Mouse (Mus musculus) spleen, adult 2 months (tissue): ENCODE measurements around the gene Abca17. TPM values are rescaled to one million over a fixed set of nuclear protein-coding genes. Genes with fewer than 3 reads are reported as not detected.
A peak's percentile ranks its signal among the peaks of the same experiment; 100 is the strongest.

Experiments used
- DNase-seq, 2 experiments: peaks; one replicate each; pipeline versions ENCODE4 v3.0.0 to v3.0.0-alpha.2; 2012 to 2021; ENCODE audit warnings: low spot score in 2 of 2, low read depth in 1 of 2
- H3K27ac ChIP-seq: fragments of 200-500 bp; 2 replicates; pipeline ENCODE4 v1.5.1; 2012; ENCODE audit warnings: low read length, inconsistent platforms; ENCODE audit not compliant: insufficient read depth
- H3K27me3 ChIP-seq: fragments of 200-500 bp; 2 replicates; pipeline ENCODE4 v1.6.1; 2012; ENCODE audit warnings: mild to moderate bottlenecking, moderate library complexity, low read length, inconsistent platforms; ENCODE audit not compliant: control insufficient read depth, insufficient read depth
- H3K36me3 ChIP-seq: fragments of 200-500 bp; 2 replicates; pipeline ENCODE4 v1.6.1; 2012; ENCODE audit warnings: mild to moderate bottlenecking, low read length, inconsistent platforms; ENCODE audit not compliant: control insufficient read depth, insufficient read depth
- H3K4me1 ChIP-seq: fragments of 200-500 bp; 2 replicates; pipeline ENCODE4 v1.6.1; 2011; ENCODE audit warnings: inconsistent platforms; ENCODE audit not compliant: control insufficient read depth, insufficient read depth, insufficient read length
- H3K4me3 ChIP-seq: fragments of 200-500 bp; 2 replicates; pipeline ENCODE4 v1.5.1; 2011; ENCODE audit warnings: mild to moderate bottlenecking, inconsistent platforms; ENCODE audit not compliant: insufficient read depth, insufficient read length; ENCODE audit errors: extremely low read depth
- CTCF ChIP-seq: fragments of 200-500 bp; IDR thresholded peaks from 2 replicates; pipeline ENCODE4 v1.5.1; 2011; ENCODE audit warnings: mild to moderate bottlenecking, inconsistent platforms; ENCODE audit not compliant: insufficient read depth, insufficient read length, insufficient replicate concordance; ENCODE audit errors: extremely low read depth
- POLR2A ChIP-seq: fragments of 200-500 bp; IDR thresholded peaks from 2 replicates; pipeline ENCODE4 v1.6.1; 2011; ENCODE audit warnings: low read depth, low read length, inconsistent platforms
- WGBS: fragments of 180-500 bp; shearing (Covaris S2); methylation state at CpG from one replicate; pipeline ENCODE4 v1.1.7; 2018; 5-methylcytosine and 5-hydroxymethylcytosine counted together
- polyA plus RNA-seq: library from polyadenylated mRNA; depleted of rRNA; stranded (reverse); fragments of >200 nt; gene quantifications from 2 replicates; pipeline ENCODE4 v1.2.3, GENCODE M21; 2012

The Abca17 gene
- polyA plus RNA-seq, 1 experiment: 0.05 TPM

DNA sequence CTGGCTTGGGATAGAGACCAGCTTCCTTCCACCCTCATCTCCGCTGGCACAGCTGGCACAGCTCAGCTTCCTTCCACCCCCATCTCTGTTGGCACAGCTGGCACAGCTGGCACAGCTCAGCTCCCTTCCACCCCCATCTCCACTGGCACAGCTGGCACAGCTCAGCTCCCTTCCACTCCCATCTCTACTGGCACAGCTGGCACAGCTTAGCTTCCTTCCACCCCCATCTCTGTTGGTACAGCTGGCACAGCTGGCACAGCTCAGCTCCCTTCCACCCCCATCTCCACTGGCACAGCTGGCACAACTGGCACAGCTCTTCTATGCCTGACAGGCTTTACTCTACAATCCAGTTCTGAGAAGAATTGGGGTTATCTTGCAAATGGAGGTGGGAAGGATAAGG, 83.7 kb downstream of the Abca17 start:
- DNase-seq: no peak
- 43% methylated on average over 1 of the region's 1 CpGs for WGBS
- no peaks in the 10 kb centered on the region for H3K36me3 ChIP-seq
- no peaks in the 10 kb centered on the region for H3K27me3 ChIP-seq
- no peak overlapping the region for H3K27ac ChIP-seq
- no peaks in the 10 kb centered on the region for H3K4me1 ChIP-seq
- no peak overlapping the region for H3K4me3 ChIP-seq
- TF ChIP-seq CTCF (no peak), POLR2A (no peak)

DNA sequence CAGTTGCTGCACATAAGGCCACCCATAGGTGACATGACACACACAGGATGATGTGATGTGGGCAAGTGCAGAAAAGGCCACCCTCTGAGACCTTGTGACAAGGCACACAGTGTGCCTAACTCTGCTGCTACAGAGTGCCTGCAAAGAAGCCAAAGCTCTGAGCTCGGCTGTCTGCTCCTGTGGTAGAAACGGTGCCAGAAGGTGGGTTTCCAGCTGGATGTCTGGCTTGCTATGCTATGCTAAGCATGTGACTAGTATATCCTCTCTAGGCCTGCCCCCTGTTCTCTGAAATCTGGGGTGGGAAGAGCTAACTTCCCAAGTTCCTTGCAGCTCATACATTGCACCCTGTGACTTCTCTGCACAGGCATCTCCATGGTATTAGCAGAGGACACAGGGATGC, 86.1 kb downstream of the Abca17 start:
- TF ChIP-seq POLR2A: no peak
- no peak for TF ChIP-seq CTCF
- 89% methylated on average over 2 of the region's 2 CpGs for WGBS
- Histone ChIP-seq H3K4me1 (peaks cover 5% of the 10 kb centered on the region; the same call in 1 of the 2 replicates), H3K4me3 (no peak overlapping the region), H3K36me3 (no peaks in the 10 kb centered on the region), H3K27ac (no peak overlapping the region), H3K27me3 (no peaks in the 10 kb centered on the region)
- DNase-seq: no peak

DNA sequence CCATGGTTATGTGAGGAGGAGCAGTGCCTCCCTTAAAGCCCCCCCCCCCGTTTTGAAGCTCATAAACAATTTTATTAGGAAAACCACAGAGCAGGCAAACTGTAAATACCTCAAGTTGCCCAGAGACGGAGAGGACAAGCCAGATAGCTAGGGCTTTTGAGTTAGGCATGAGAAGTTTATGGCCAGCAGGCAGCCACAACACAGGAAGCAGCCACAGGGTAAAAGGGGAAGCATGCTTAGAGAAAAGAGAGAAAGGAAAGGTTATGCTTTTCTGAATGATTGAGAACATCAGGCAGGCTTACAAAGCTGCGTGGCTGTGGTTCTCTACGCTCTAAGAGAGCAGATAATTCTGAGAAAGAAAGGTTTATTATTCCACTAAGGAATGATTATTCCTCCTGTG, 90.4 kb downstream of the Abca17 start:
- Histone ChIP-seq H3K36me3 (no peaks in the 10 kb centered on the region), H3K4me3 (no peak overlapping the region), H3K4me1 (peaks cover 5% of the 10 kb centered on the region; the same call in 1 of the 2 replicates), H3K27ac (peak overlapping the region; percentile 49; the same call in 1 of the 2 replicates), H3K27me3 (no peaks in the 10 kb centered on the region)
- no peak for TF ChIP-seq CTCF
- TF ChIP-seq POLR2A: no peak
- DNase-seq: no peak
- WGBS: 14% methylated on average over 4 of the region's 4 CpGs

DNA sequence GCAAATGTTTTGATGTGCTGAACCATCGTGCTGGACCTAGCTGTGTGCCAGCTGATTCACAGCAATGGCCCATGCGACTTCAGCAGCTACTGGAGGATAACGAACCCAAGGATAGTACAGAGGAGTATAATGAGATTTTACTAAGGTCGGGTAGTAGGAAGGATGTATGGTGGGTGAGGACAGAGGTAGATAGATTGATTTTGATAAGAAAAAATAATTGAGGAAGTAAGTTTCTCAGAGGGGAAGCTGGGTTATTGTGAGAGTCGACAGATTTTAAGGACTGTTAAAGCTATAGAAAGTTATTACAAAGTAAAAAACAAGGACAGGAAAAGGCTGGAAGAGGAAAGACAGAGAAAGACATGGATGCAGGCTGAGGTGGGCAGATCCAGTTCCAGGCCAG, 91.2 kb downstream of the Abca17 start:
- Histone ChIP-seq H3K36me3 (no peaks in the 10 kb centered on the region), H3K27ac (peak overlapping the region; percentile 46; the same call in 1 of the 2 replicates), H3K4me3 (no peak overlapping the region), H3K27me3 (no peaks in the 10 kb centered on the region), H3K4me1 (peaks cover 5% of the 10 kb centered on the region; the same call in 1 of the 2 replicates)
- TF ChIP-seq POLR2A (no peak), CTCF (no peak)
- no peak for DNase-seq
- 14% methylated on average over 5 of the region's 5 CpGs for WGBS

DNA sequence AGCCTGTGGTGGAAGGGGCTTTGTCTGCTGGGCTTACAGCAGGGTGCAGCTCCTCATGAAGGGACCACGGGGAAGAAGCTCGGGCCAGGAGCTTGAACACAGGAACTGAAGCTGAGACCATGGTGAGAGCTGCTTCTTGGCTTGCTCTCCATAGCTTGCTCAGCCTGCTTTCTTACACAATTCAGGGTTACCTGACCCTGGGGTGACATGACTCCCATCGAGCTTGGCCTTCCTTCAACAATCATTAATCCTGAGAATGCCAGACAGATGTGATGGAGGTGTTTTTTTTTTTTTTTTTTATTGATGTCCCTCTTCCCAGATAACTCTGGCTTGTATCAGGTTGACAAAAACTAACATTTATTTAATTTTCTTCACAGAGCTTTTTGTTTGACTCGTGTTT, 91.9 kb downstream of the Abca17 start:
- no peak overlapping the region for H3K27ac ChIP-seq
- WGBS: 49% methylated on average over 4 of the region's 4 CpGs
- no peaks in the 10 kb centered on the region for H3K27me3 ChIP-seq
- no peak overlapping the region for H3K4me3 ChIP-seq
- no peaks in the 10 kb centered on the region for H3K36me3 ChIP-seq
- H3K4me1 ChIP-seq: peaks cover 5% of the 10 kb centered on the region; the same call in 1 of the 2 replicates
- no peak for DNase-seq
- TF ChIP-seq POLR2A: no peak
- TF ChIP-seq CTCF: no peak

DNA sequence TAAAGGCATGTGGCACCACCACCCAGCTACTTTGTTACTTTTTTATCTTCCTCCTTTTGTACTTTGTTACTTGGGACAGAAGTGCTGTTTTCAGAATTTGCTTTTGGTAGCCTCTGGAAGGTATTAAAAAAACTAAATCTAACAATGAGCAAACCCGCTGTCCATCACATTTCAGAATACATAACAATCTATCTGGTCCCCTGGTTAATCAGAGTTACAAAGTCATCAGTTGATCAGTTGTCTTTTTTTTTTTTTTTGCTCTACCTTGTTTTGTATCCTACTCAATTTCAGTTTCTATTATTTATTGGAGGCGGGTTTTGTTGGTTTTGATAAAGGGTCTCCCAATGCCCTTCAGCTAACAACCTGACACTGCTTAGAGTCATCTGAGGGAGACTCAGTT, 98.5 kb downstream of the Abca17 start:
- TF ChIP-seq CTCF: no peak
- no peak for TF ChIP-seq POLR2A
- Histone ChIP-seq H3K4me3 (no peak overlapping the region), H3K36me3 (no peaks in the 10 kb centered on the region), H3K27ac (no peak overlapping the region), H3K27me3 (no peaks in the 10 kb centered on the region), H3K4me1 (no peaks in the 10 kb centered on the region)
- 92% methylated on average over 2 of the region's 2 CpGs for WGBS
- no peak for DNase-seq

DNA sequence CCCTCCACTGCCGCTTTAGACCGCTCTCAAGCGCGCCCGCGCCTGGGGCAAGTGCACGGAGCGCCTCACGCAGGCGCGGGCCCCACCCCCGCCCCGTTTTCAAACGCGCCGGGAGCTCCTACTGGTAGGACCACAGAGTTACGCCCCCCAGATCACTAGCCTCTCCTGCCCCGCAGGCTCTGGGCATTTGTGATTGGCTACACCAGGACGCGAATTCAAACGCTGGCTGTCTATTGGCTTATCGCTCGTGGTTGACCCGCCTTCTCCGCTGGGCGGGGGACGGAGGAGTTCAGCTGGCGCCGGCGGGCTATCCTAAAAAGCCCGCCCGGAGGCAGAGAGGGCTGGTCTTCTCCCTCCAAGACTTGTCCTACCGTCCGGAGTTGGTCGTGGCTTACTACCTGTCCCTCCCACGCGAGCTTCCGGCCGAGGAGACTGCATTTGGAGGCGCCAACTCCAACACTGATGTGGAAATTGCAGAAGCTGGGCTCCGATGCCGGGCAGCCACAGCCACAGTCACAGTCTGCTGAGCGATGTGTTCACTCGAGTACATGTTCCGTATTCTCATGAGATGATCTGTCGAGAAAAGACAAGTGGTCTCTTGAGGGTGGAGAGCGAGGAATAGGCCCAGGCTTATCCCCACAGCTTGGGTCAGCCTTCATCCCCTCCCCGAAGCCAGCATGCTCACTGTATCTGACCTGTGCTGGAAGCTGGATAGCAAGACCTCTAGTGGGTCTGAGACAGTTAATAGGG, 99.4 kb downstream of the Abca17 start, which contains the start of gene Ccnf:
Ccnf (minus strand) TSS at position 165 of the 750 bp plus-strand sequence.
- Histone ChIP-seq H3K36me3 (no peaks in the 10 kb centered on the region), H3K4me1 (no peaks in the 10 kb centered on the region), H3K27ac (peak within 1 kb of the TSS; percentile 79), H3K27me3 (no peaks in the 10 kb centered on the region), H3K4me3 (peak within 1 kb of the TSS; percentile 81)
- WGBS: under 1% methylated on average over 48 of the region's 48 CpGs
- peak; percentile 94 for DNase-seq
- TF ChIP-seq POLR2A (no peak), CTCF (0 out of 2 replicates have a peak, but pooled peaks have one; percentile 3)
